Mouse (Mus musculus) brain, embryonic 14.5 days (tissue): ENCODE measurements around the gene Gm21970.

Experiments
- CTCF ChIP-seq: fragments of 200-500 bp; IDR thresholded peaks from 2 replicates; pipeline ENCODE4 v1.5.1; 2012; ENCODE audit warnings: inconsistent platforms, mild to moderate bottlenecking, moderate library complexity, borderline replicate concordance; ENCODE audit not compliant: insufficient read depth, insufficient read length; ENCODE audit errors: extremely low read depth
- POLR2A ChIP-seq: fragments of 200-500 bp; IDR thresholded peaks from 2 replicates; pipeline ENCODE4 v1.6.1; 2012; ENCODE audit warnings: mild to moderate bottlenecking, inconsistent platforms, borderline replicate concordance; ENCODE audit not compliant: poor library complexity, insufficient read depth, insufficient read length, severe bottlenecking; ENCODE audit errors: extremely low read depth

- TF ChIP-seq CTCF (no peak), POLR2A (no peak)
Observed at GRCm38 (mm10) chr16:91446778-91447511, 55.4 kb downstream of the Gm21970 start.
